Mouse (Mus musculus) limb, embryonic 11.5 days (tissue): ENCODE data around the gene Ddt. TPM values are rescaled to one million over a fixed set of nuclear protein-coding genes. Genes with fewer than 3 reads are reported as not detected.

ENCODE experiments used
- polyA plus RNA-seq: library from polyadenylated mRNA; unstranded; fragments of >200 nt; fragmentation: Nextera tagmentation; extraction: Ambion mirVana; gene quantifications from 2 replicates; pipeline ENCODE4 v1.2.1, GENCODE M21; 2014

Gene Ddt
- polyA plus RNA-seq, 1 experiment from 2014 or later: 107 TPM

Other genes with a start within 250 kb of the Ddt start
- 0.77 and 0.91 TPM in 2 replicates for gene Lrrc75b, start 213.1 kb downstream of the Ddt start, polyA plus RNA-seq
- 0.75 and 0.94 TPM in 2 replicates for gene Ggt1, start 211.8 kb downstream of the Ddt start, polyA plus RNA-seq
- 0.41 and 0.75 TPM in 2 replicates for gene Ggt5, start 184.1 kb downstream of the Ddt start, polyA plus RNA-seq
- 0.98 and 1.4 TPM in 2 replicates for gene Susd2, start 129.4 kb downstream of the Ddt start, polyA plus RNA-seq
- 28.5 and 30.7 TPM in 2 replicates for gene Cabin1, start 9.1 kb downstream of the Ddt start, polyA plus RNA-seq
- 0.41 TPM in 1 of 2 replicates, not detected in the other for gene Gm20441, start 7.5 kb upstream of the Ddt start, polyA plus RNA-seq
- gene Gstt3, start 8.0 kb upstream of the Ddt start, polyA plus RNA-seq: 6.4 and 7.9 TPM in 2 replicates
- 4.4 and 5.5 TPM in 2 replicates for gene Gstt1, start 25.2 kb upstream of the Ddt start, polyA plus RNA-seq
- gene Gstt4, start 49.1 kb upstream of the Ddt start, polyA plus RNA-seq: not detected in 2 replicates
- 7.8 and 9.5 TPM in 2 replicates for gene Gstt2, start 64.0 kb upstream of the Ddt start, polyA plus RNA-seq
- 2,626 and 2,699 TPM in 2 replicates for gene Mif, start 86.8 kb upstream of the Ddt start, polyA plus RNA-seq
- gene Derl3, start 120.0 kb upstream of the Ddt start, polyA plus RNA-seq: 3.8 and 3.9 TPM in 2 replicates
- 260 and 263 TPM in 2 replicates for gene Smarcb1, start 148.2 kb upstream of the Ddt start, polyA plus RNA-seq
- 4.5 and 6.2 TPM in 2 replicates for gene Chchd10, start 159.7 kb upstream of the Ddt start, polyA plus RNA-seq
- gene Mmp11, start 163.1 kb upstream of the Ddt start, polyA plus RNA-seq: 66.1 and 75.2 TPM in 2 replicates
- 0.31 and 0.35 TPM in 2 replicates for gene Gm867, start 167.3 kb upstream of the Ddt start, polyA plus RNA-seq
- gene Vpreb3, start 169.6 kb upstream of the Ddt start, polyA plus RNA-seq: 0.33 and 0.60 TPM in 2 replicates
- 0.10 TPM in 1 of 2 replicates, not detected in the other for gene Gm5134, start 181.1 kb upstream of the Ddt start, polyA plus RNA-seq